Mouse (Mus musculus): Measurements from ENCODE around the gene Slc2a2. TPM values are rescaled to one million over a fixed set of nuclear protein-coding genes. Genes with fewer than 3 reads are reported as not detected.

The Slc2a2 gene
- polyA plus RNA-seq, 1 experiment from 2014 or later: not detected

- no peak for DNase-seq (ENCODE audit: low spot score)
- H3K4me2 ChIP-seq (ENCODE audit: low read depth): no peak overlapping the region
- 84% methylated on average over 5 of the region's 5 CpGs for WGBS
Observed at GRCm38 (mm10) chr3:28721218-28721617, 23.5 kb downstream of the Slc2a2 start.

GRCm38 (mm10) chr3:28721838-28722237 is 24.1 kb downstream of the Slc2a2 start:
- no peaks in the 10 kb centered on the region for H3K4me1 ChIP-seq (ENCODE audit: control insufficient read depth, insufficient read depth, low read length)

More at GRCm38 (mm10) chr3:28721218-28721617, 23.5 kb downstream of the Slc2a2 start:
- Histone ChIP-seq H3K27me3 (ENCODE audit: control insufficient read depth, insufficient read depth, low read length) (no peaks in the 10 kb centered on the region), H3K9me3 (ENCODE audit: control insufficient read depth, low read length) (no peaks in the 10 kb centered on the region), H3K27ac (ENCODE audit: low read depth, low read length) (no peak overlapping the region), H3K4me3 (ENCODE audit: low read depth, low read length) (no peak overlapping the region), H3K9ac (ENCODE audit: low read length) (no peak overlapping the region), H3K4me1 (ENCODE audit: control insufficient read depth, insufficient read depth, low read length) (no peaks in the 10 kb centered on the region), H3K36me3 (ENCODE audit: control insufficient read depth, insufficient read depth, low read length) (no peaks in the 10 kb centered on the region)
- no peak for ATAC-seq (ENCODE audit: insufficient read depth, low FRiP score, low TSS enrichment)

GRCm38 (mm10) chr3:28722531-28722930 is 24.8 kb downstream of the Slc2a2 start:
- no peak for ATAC-seq (ENCODE audit: insufficient read depth, low FRiP score, low TSS enrichment)
- Histone ChIP-seq H3K27me3 (ENCODE audit: control insufficient read depth, insufficient read depth, low read length) (no peaks in the 10 kb centered on the region), H3K36me3 (ENCODE audit: control insufficient read depth, insufficient read depth, low read length) (no peaks in the 10 kb centered on the region), H3K4me1 (ENCODE audit: control insufficient read depth, insufficient read depth, low read length) (no peaks in the 10 kb centered on the region), H3K9me3 (ENCODE audit: control insufficient read depth, low read length) (no peaks in the 10 kb centered on the region), H3K4me3 (ENCODE audit: low read depth, low read length) (no peak overlapping the region), H3K4me2 (ENCODE audit: low read depth) (no peak overlapping the region), H3K27ac (ENCODE audit: low read depth, low read length) (no peak overlapping the region), H3K9ac (ENCODE audit: low read length) (no peak overlapping the region)
- DNase-seq (ENCODE audit: low spot score): no peak

More at GRCm38 (mm10) chr3:28721838-28722237, 24.1 kb downstream of the Slc2a2 start:
- no peak overlapping the region for H3K4me3 ChIP-seq (ENCODE audit: low read depth, low read length)
- H3K36me3 ChIP-seq (ENCODE audit: control insufficient read depth, insufficient read depth, low read length): no peaks in the 10 kb centered on the region
- H3K9ac ChIP-seq (ENCODE audit: low read length): no peak overlapping the region
- H3K27ac ChIP-seq (ENCODE audit: low read depth, low read length): no peak overlapping the region
- no peak for ATAC-seq (ENCODE audit: insufficient read depth, low FRiP score, low TSS enrichment)
- 89% methylated on average over 7 of the region's 7 CpGs for WGBS
- no peaks in the 10 kb centered on the region for H3K27me3 ChIP-seq (ENCODE audit: control insufficient read depth, insufficient read depth, low read length)
- DNase-seq (ENCODE audit: low spot score): no peak
- H3K9me3 ChIP-seq (ENCODE audit: control insufficient read depth, low read length): no peaks in the 10 kb centered on the region
- no peak overlapping the region for H3K4me2 ChIP-seq (ENCODE audit: low read depth)

GRCm38 (mm10) chr3:28723534-28723933 is 25.8 kb downstream of the Slc2a2 start:
- Histone ChIP-seq H3K27ac (ENCODE audit: low read depth, low read length) (no peak overlapping the region), H3K27me3 (ENCODE audit: control insufficient read depth, insufficient read depth, low read length) (no peaks in the 10 kb centered on the region), H3K4me1 (ENCODE audit: control insufficient read depth, insufficient read depth, low read length) (no peaks in the 10 kb centered on the region), H3K9me3 (ENCODE audit: control insufficient read depth, low read length) (no peaks in the 10 kb centered on the region), H3K9ac (ENCODE audit: low read length) (no peak overlapping the region), H3K4me2 (ENCODE audit: low read depth) (no peak overlapping the region), H3K36me3 (ENCODE audit: control insufficient read depth, insufficient read depth, low read length) (no peaks in the 10 kb centered on the region), H3K4me3 (ENCODE audit: low read depth, low read length) (no peak overlapping the region)
- no peak for DNase-seq (ENCODE audit: low spot score)
- WGBS: 68% methylated on average over 6 of the region's 6 CpGs
- no peak for ATAC-seq (ENCODE audit: insufficient read depth, low FRiP score, low TSS enrichment)

GRCm38 (mm10) chr3:28725203-28725602 is 27.5 kb downstream of the Slc2a2 start:
- no peaks in the 10 kb centered on the region for H3K36me3 ChIP-seq (ENCODE audit: control insufficient read depth, insufficient read depth, low read length)
- no peak overlapping the region for H3K4me2 ChIP-seq (ENCODE audit: low read depth)
- H3K27me3 ChIP-seq (ENCODE audit: control insufficient read depth, insufficient read depth, low read length): no peaks in the 10 kb centered on the region
- H3K27ac ChIP-seq (ENCODE audit: low read depth, low read length): no peak overlapping the region
- H3K9me3 ChIP-seq (ENCODE audit: control insufficient read depth, low read length): no peaks in the 10 kb centered on the region
- ATAC-seq (ENCODE audit: insufficient read depth, low FRiP score, low TSS enrichment) (no peak), DNase-seq (ENCODE audit: low spot score) (no peak)
- H3K4me3 ChIP-seq (ENCODE audit: low read depth, low read length): no peak overlapping the region
- H3K9ac ChIP-seq (ENCODE audit: low read length): no peak overlapping the region
- H3K4me1 ChIP-seq (ENCODE audit: control insufficient read depth, insufficient read depth, low read length): no peaks in the 10 kb centered on the region
- WGBS: 89% methylated on average over 13 of the region's 13 CpGs

GRCm38 (mm10) chr3:28726356-28726755 is 28.7 kb downstream of the Slc2a2 start:
- WGBS: 96% methylated on average over 7 of the region's 7 CpGs
- ATAC-seq (ENCODE audit: insufficient read depth, low FRiP score, low TSS enrichment) (no peak), DNase-seq (ENCODE audit: low spot score) (no peak)

GRCm38 (mm10) chr3:28734712-28735111 is 37.0 kb downstream of the Slc2a2 start:
- no peaks in the 10 kb centered on the region for H3K9me3 ChIP-seq (ENCODE audit: control insufficient read depth, low read length)
- H3K4me2 ChIP-seq (ENCODE audit: low read depth): no peak overlapping the region
- H3K36me3 ChIP-seq (ENCODE audit: control insufficient read depth, insufficient read depth, low read length): no peaks in the 10 kb centered on the region
- H3K27me3 ChIP-seq (ENCODE audit: control insufficient read depth, insufficient read depth, low read length): no peaks in the 10 kb centered on the region
- no peak for ATAC-seq (ENCODE audit: insufficient read depth, low FRiP score, low TSS enrichment)
- no peaks in the 10 kb centered on the region for H3K4me1 ChIP-seq (ENCODE audit: control insufficient read depth, insufficient read depth, low read length)
- no peak for DNase-seq (ENCODE audit: low spot score)
- H3K9ac ChIP-seq (ENCODE audit: low read length): no peak overlapping the region
- no peak overlapping the region for H3K27ac ChIP-seq (ENCODE audit: low read depth, low read length)
- 63% methylated on average over 2 of the region's 2 CpGs for WGBS
- H3K4me3 ChIP-seq (ENCODE audit: low read depth, low read length): no peak overlapping the region

More at GRCm38 (mm10) chr3:28726356-28726755, 28.7 kb downstream of the Slc2a2 start:
- H3K4me3 ChIP-seq (ENCODE audit: low read depth, low read length): no peak overlapping the region
- no peaks in the 10 kb centered on the region for H3K36me3 ChIP-seq (ENCODE audit: control insufficient read depth, insufficient read depth, low read length)
- H3K9ac ChIP-seq (ENCODE audit: low read length): no peak overlapping the region
- no peaks in the 10 kb centered on the region for H3K4me1 ChIP-seq (ENCODE audit: control insufficient read depth, insufficient read depth, low read length)
- no peak overlapping the region for H3K4me2 ChIP-seq (ENCODE audit: low read depth)
- no peaks in the 10 kb centered on the region for H3K9me3 ChIP-seq (ENCODE audit: control insufficient read depth, low read length)
- no peaks in the 10 kb centered on the region for H3K27me3 ChIP-seq (ENCODE audit: control insufficient read depth, insufficient read depth, low read length)
- H3K27ac ChIP-seq (ENCODE audit: low read depth, low read length): no peak overlapping the region

GRCm38 (mm10) chr3:28736981-28737380 is 39.3 kb downstream of the Slc2a2 start:
- Histone ChIP-seq H3K27me3 (ENCODE audit: control insufficient read depth, insufficient read depth, low read length) (no peaks in the 10 kb centered on the region), H3K4me3 (ENCODE audit: low read depth, low read length) (no peak overlapping the region), H3K4me1 (ENCODE audit: control insufficient read depth, insufficient read depth, low read length) (no peaks in the 10 kb centered on the region), H3K36me3 (ENCODE audit: control insufficient read depth, insufficient read depth, low read length) (no peaks in the 10 kb centered on the region), H3K9me3 (ENCODE audit: control insufficient read depth, low read length) (no peaks in the 10 kb centered on the region), H3K27ac (ENCODE audit: low read depth, low read length) (no peak overlapping the region), H3K4me2 (ENCODE audit: low read depth) (no peak overlapping the region), H3K9ac (ENCODE audit: low read length) (no peak overlapping the region)
- DNase-seq (ENCODE audit: low spot score) (no peak), ATAC-seq (ENCODE audit: insufficient read depth, low FRiP score, low TSS enrichment) (no peak)
- WGBS: 33% methylated on average over 2 of the region's 2 CpGs

GRCm38 (mm10) chr3:28740353-28740752 is 42.6 kb downstream of the Slc2a2 start:
- no peak overlapping the region for H3K27ac ChIP-seq (ENCODE audit: low read depth, low read length)
- H3K9ac ChIP-seq (ENCODE audit: low read length): no peak overlapping the region
- WGBS: 30% methylated on average over 6 of the region's 6 CpGs
- ATAC-seq (ENCODE audit: insufficient read depth, low FRiP score, low TSS enrichment) (no peak), DNase-seq (ENCODE audit: low spot score) (no peak)
- no peaks in the 10 kb centered on the region for H3K9me3 ChIP-seq (ENCODE audit: control insufficient read depth, low read length)
- no peak overlapping the region for H3K4me2 ChIP-seq (ENCODE audit: low read depth)
- H3K27me3 ChIP-seq (ENCODE audit: control insufficient read depth, insufficient read depth, low read length): no peaks in the 10 kb centered on the region
- H3K4me1 ChIP-seq (ENCODE audit: control insufficient read depth, insufficient read depth, low read length): no peaks in the 10 kb centered on the region
- no peaks in the 10 kb centered on the region for H3K36me3 ChIP-seq (ENCODE audit: control insufficient read depth, insufficient read depth, low read length)
- no peak overlapping the region for H3K4me3 ChIP-seq (ENCODE audit: low read depth, low read length)
